12 mouse cellular contexts compared by ENCODE assay signal in genomic region chr15:31309526-31309925, GRCm38 (mm10). TPM values are rescaled to one million over a fixed set of nuclear protein-coding genes. Genes with fewer than 3 reads are reported as not detected.
A peak's percentile ranks its signal among the peaks of the same experiment; 100 is the strongest.
DNase-seq lines count a peak whose midpoint lies in the region; TF ChIP-seq lines count a peak whose summit lies in the region.
"Had no signal": no experiment of that assay in that cellular context is flagged by ENCODE, and none has a peak within 500 bp of the region (broad histone marks: within the 10 kb centered on the region; RNA-seq: fewer than 3 reads in every experiment).

No protein-coding gene starts in this region.

- WGBS in spleen, adult 2 months = 86% methylated on average over 15 of the region's 15 CpGs
- WGBS in bone marrow, adult 2 months = 75% methylated on average over 15 of the region's 15 CpGs

- H3K27ac ChIP-seq in spleen, adult 2 months (ENCODE audit: insufficient read depth, low read length) = no peak overlapping the region
- H3K27ac ChIP-seq in bone marrow, adult 2 months (ENCODE audit: control insufficient read depth, insufficient read depth, low read depth, low read length, poor library complexity) = no peak overlapping the region
- H3K27ac ChIP-seq: embryonic facial prominence, embryonic 12.5 days; limb, embryonic 13.5 days had no signal

- TF ChIP-seq CTCF in spleen, adult 2 months (IDR thresholded peaks at IDR 0.05; ENCODE audit: extremely low read depth, insufficient read depth, insufficient read length, insufficient replicate concordance) = peak; percentile 31; the same call in 1 of the 2 replicates
- TF ChIP-seq CTCF in bone marrow, adult 2 months (IDR thresholded peaks at IDR 0.05; ENCODE audit: control insufficient read depth, insufficient read depth, low read length) = peak; percentile 61

- H3K27me3 ChIP-seq in spleen, adult 2 months (ENCODE audit: control insufficient read depth, insufficient read depth, low read length) = no peaks in the 10 kb centered on the region
- H3K27me3 ChIP-seq: embryonic facial prominence, embryonic 12.5 days; limb, embryonic 13.5 days had no signal

- no peak overlapping the region for H3K4me3 ChIP-seq in spleen, adult 2 months (ENCODE audit: extremely low read depth, insufficient read depth, insufficient read length)
- H3K4me3 ChIP-seq in bone marrow, adult 2 months (replicated peaks; ENCODE audit: control insufficient read depth, low read depth, low read length) = no peak overlapping the region
- H3K4me3 ChIP-seq: embryonic facial prominence, embryonic 12.5 days; limb, embryonic 13.5 days had no signal

- DNase-seq in kidney, postnatal 10 days = peak; percentile 36
- no peak for DNase-seq in kidney, adult 11 months
- no peak for DNase-seq in spleen, adult 2 months (ENCODE audit: low read depth in 1 of 2, low spot score in 2 of 2)
- no peak for DNase-seq in spleen, postnatal 4 days (ENCODE audit: low spot score in 2 of 2)
- peak; percentile 70 for DNase-seq in testis, postnatal 10 days (ENCODE audit: low spot score)
- DNase-seq in cerebellum, adult 11-12 months = no peak
- no peak for DNase-seq in cerebellum, adult 9-10 months
- DNase-seq: heart, postnatal 36 days; midbrain, embryonic 14.5 days had no signal

- H3K4me1 ChIP-seq in spleen, adult 2 months (ENCODE audit: control insufficient read depth, insufficient read depth, insufficient read length) = no peaks in the 10 kb centered on the region
- H3K4me1 ChIP-seq in bone marrow, adult 2 months (ENCODE audit: control insufficient read depth, insufficient read depth, low read length) = no peaks in the 10 kb centered on the region
- H3K4me1 ChIP-seq: embryonic facial prominence, embryonic 12.5 days had no signal

- H3K36me3 ChIP-seq in spleen, adult 2 months (ENCODE audit: control insufficient read depth, insufficient read depth, low read length) = no peaks in the 10 kb centered on the region
- H3K36me3 ChIP-seq: embryonic facial prominence, embryonic 12.5 days; limb, embryonic 13.5 days had no signal

- TF ChIP-seq POLR2A in spleen, adult 2 months (IDR thresholded peaks at IDR 0.05; ENCODE audit: low read depth, low read length) = no peak
- TF ChIP-seq POLR2A in bone marrow, adult 2 months (IDR thresholded peaks at IDR 0.05; ENCODE audit: borderline replicate concordance, control insufficient read depth, low read depth, low read length) = no peak

RNA-seq across cellular contexts. Expression of gene Ankrd33b, which starts 58.0 kb away (rescaled TPM):
- 3.7 and 8.1 TPM in 2 replicates for polyA plus RNA-seq in spleen, adult 2 months (2012; rRNA removed)
- 1.2 and 3.9 TPM in 2 replicates for polyA plus RNA-seq in bone marrow, adult 2 months (2011; ENCODE audit: insufficient read depth, insufficient read length, low replicate concordance, missing spikeins)

Comparison
In these comparisons a context has a peak if more than half of its experiments do, and no peak if none do; other contexts are left out.
1. DNase-seq: peak in kidney, postnatal 10 days (single experiment) and testis, postnatal 10 days (single experiment); none in kidney, adult 11 months (single experiment), spleen, adult 2 months (0 of 2), spleen, postnatal 4 days (0 of 2), cerebellum, adult 11-12 months (single experiment) and cerebellum, adult 9-10 months (single experiment).